Mouse (Mus musculus): ENCODE measurements around the gene Myl6b. TPM values are rescaled to one million over a fixed set of nuclear protein-coding genes. Genes with fewer than 3 reads are reported as not detected.
A peak's percentile ranks its signal among the peaks of the same experiment; 100 is the strongest.
"Not testable (repeated sequence)": the region's sequence is repeated elsewhere in the genome, so short reads cannot be mapped to it uniquely, and the experiment has no call there.

Gene Myl6b
- polyA plus RNA-seq, 1 experiment from 2014 or later, result 3.0 TPM

- H3K4me1 ChIP-seq, result peaks cover 27% of the 10 kb centered on the region
- peak; percentile 36 for ATAC-seq (ENCODE audit: low FRiP score, low read depth)
- H3K9ac ChIP-seq (replicated peaks), result peak overlapping the region; percentile 60
- H3K9me3 ChIP-seq, result no peaks in the 10 kb centered on the region
- peak overlapping the region; percentile 78 for H3K27ac ChIP-seq (replicated peaks)
- no peaks in the 10 kb centered on the region for H3K36me3 ChIP-seq
- H3K27me3 ChIP-seq, result peaks cover 10% of the 10 kb centered on the region; the same call in 1 of the 2 replicates
- H3K4me3 ChIP-seq, result peak overlapping the region; percentile 62
- peak overlapping the region; percentile 84 for H3K4me2 ChIP-seq (replicated peaks)
- 1% methylated on average over 21 of the region's 21 CpGs for WGBS
These were observed 709 bp upstream of the Myl6b start for GRCm38 (mm10) chr10:128499116-128499671.

DNA sequence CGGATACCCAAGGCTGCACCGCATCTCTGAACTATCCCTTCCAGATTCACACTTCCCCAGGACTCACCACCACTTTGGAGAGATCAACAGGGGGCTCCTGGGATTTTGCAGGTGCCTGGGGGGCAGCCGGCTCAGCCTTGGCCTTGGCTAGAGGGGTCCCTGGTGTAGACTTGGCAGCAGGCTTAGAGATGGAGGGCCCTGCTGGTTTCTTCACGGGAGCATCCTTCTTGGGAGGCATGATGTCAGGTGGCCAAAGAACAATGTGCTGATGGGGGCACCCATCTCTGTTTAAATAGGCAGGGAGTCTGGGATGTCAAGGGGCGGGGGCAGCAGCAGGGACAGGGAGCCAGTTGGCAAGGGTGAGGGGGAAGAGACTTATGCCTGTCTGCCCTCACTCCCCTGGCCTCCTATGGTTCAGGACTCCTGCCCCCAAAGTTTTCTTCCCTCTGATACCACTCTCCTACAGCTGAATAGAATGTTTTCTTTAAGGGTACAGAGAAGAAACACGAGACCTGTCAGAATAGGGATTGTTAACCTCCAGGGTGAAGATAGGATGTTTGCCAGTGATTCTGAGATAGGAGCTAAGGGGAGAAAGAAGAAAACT, 1.2 kb downstream of the Myl6b start:
- H3K4me1 ChIP-seq, result peaks cover 33% of the 10 kb centered on the region
- 40% methylated on average over 6 of the region's 6 CpGs for WGBS
- no peak overlapping the region for H3K27ac ChIP-seq (replicated peaks)
- no peaks in the 10 kb centered on the region for H3K9me3 ChIP-seq
- 0 out of 2 replicates have a peak, but pooled peaks cover under 1% of the 10 kb centered on the region for H3K36me3 ChIP-seq
- no peak overlapping the region for H3K4me3 ChIP-seq
- peaks cover 10% of the 10 kb centered on the region; the same call in 1 of the 2 replicates for H3K27me3 ChIP-seq
- H3K9ac ChIP-seq (replicated peaks), result no peak overlapping the region
- no peak overlapping the region for H3K4me2 ChIP-seq (replicated peaks)
- no peak for ATAC-seq (ENCODE audit: low FRiP score, low read depth)

DNA sequence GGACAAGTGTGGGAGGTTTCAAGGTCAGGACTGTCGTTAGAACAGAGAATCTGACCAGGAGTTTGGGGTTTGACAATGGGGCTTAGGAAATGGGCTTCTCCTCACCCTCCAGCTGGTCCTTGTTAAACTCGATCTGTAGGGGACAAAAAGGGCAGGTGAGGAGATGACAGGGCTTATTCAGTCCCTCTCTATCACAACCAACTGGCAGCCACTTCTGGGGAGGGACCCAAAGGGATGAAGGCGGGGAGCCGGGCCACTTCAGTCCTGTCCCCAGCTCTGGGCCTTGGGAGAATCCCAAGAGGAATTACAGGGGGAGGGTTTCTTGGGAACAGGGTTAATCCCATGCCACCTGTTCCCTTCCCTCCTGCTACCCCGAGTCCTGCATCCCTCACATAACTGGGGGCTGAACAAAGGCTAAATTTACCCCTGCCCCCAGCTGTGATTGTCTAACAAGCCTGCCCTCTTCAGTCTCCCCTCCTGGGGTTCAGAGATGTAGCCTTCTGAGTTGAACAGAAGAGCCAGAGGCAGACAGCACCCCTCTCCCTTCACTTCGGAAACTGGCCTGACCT, 1.9 kb downstream of the Myl6b start:
- Histone ChIP-seq H3K27ac (replicated peaks) (no peak overlapping the region), H3K36me3 (peaks cover 7% of the 10 kb centered on the region; the same call in 1 of the 2 replicates), H3K4me1 (peaks cover 38% of the 10 kb centered on the region), H3K4me2 (replicated peaks) (no peak overlapping the region), H3K27me3 (peaks cover 10% of the 10 kb centered on the region; the same call in 1 of the 2 replicates), H3K9ac (replicated peaks) (no peak overlapping the region), H3K9me3 (no peaks in the 10 kb centered on the region), H3K4me3 (no peak overlapping the region)
- no peak for ATAC-seq (ENCODE audit: low FRiP score, low read depth)
- WGBS, result 31% methylated on average over 6 of the region's 6 CpGs

DNA sequence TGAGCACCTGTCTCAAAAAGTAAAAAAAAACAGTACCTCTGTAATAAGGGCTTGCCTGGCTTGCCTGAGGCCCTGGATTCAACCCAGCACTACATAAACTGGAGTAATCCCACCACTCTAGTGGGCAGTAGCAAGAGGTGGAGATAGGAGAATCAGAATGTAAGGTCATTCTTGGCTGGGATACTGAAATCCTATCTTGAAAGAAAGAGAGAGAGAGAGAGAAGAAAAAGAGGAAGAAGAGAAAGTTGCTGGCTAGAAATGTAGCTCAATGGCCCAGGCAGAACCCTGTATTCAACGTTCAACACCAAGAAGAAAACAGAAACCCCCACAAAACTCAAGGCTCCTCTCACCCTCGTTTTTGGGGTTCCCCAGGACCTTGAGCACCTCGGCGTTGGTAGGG, 2.6 kb downstream of the Myl6b start:
- peaks cover 14% of the 10 kb centered on the region for H3K36me3 ChIP-seq
- ATAC-seq (ENCODE audit: low FRiP score, low read depth), result no peak
- H3K4me2 ChIP-seq (replicated peaks), result no peak overlapping the region
- no peak overlapping the region for H3K27ac ChIP-seq (replicated peaks)
- WGBS, result 83% methylated on average over 4 of the region's 4 CpGs
- no peak overlapping the region for H3K4me3 ChIP-seq
- peaks cover 45% of the 10 kb centered on the region for H3K4me1 ChIP-seq
- no peaks in the 10 kb centered on the region for H3K9me3 ChIP-seq
- no peak overlapping the region for H3K9ac ChIP-seq (replicated peaks)
- H3K27me3 ChIP-seq, result peaks cover 10% of the 10 kb centered on the region; the same call in 1 of the 2 replicates

DNA sequence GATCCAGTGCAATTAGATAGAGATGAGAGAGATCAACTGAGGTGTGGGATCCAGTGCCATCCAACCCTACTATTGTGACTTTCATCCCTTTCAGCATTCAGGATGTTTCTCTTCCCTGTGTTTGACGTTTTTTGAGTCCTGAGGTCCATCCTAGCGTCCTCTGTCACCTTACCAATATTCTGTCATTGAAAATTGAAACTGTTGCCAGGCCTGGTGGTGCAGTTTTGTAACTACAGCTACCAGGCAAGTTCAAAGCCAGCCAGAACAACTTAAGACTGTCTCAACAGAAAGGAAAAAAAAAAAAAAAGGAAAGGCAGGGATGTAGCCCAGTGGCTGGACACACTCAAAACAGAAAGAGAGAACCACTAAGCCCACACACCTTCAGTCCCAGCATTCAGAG, 3.2 kb downstream of the Myl6b start:
- no peak overlapping the region for H3K9ac ChIP-seq (replicated peaks)
- H3K27ac ChIP-seq (replicated peaks), result no peak overlapping the region
- peaks cover 46% of the 10 kb centered on the region for H3K4me1 ChIP-seq
- peaks cover 19% of the 10 kb centered on the region for H3K36me3 ChIP-seq
- H3K9me3 ChIP-seq, result no peaks in the 10 kb centered on the region
- 80% methylated on average over 2 of the region's 2 CpGs for WGBS
- H3K27me3 ChIP-seq, result peaks cover 10% of the 10 kb centered on the region; the same call in 1 of the 2 replicates
- H3K4me2 ChIP-seq (replicated peaks), result peak overlapping the region; percentile 82
- no peak overlapping the region for H3K4me3 ChIP-seq
- ATAC-seq (ENCODE audit: low FRiP score, low read depth), result no peak

- H3K4me2 ChIP-seq (replicated peaks), result peak overlapping the region; percentile 82
- peaks cover 48% of the 10 kb centered on the region for H3K4me1 ChIP-seq
- no peak for ATAC-seq (ENCODE audit: low FRiP score, low read depth)
- no peaks in the 10 kb centered on the region for H3K9me3 ChIP-seq
- peaks cover 10% of the 10 kb centered on the region; the same call in 1 of the 2 replicates for H3K27me3 ChIP-seq
- H3K4me3 ChIP-seq, result peak overlapping the region; percentile 67
- peaks cover 24% of the 10 kb centered on the region for H3K36me3 ChIP-seq
- H3K9ac ChIP-seq (replicated peaks), result peak overlapping the region; percentile 84; the same call in 1 of the 2 replicates
- H3K27ac ChIP-seq (replicated peaks), result peak overlapping the region; percentile 91
- 61% methylated on average over 11 of the region's 11 CpGs for WGBS
These were observed 3.7 kb downstream of the Myl6b start for GRCm38 (mm10) chr10:128494667-128495245.

DNA sequence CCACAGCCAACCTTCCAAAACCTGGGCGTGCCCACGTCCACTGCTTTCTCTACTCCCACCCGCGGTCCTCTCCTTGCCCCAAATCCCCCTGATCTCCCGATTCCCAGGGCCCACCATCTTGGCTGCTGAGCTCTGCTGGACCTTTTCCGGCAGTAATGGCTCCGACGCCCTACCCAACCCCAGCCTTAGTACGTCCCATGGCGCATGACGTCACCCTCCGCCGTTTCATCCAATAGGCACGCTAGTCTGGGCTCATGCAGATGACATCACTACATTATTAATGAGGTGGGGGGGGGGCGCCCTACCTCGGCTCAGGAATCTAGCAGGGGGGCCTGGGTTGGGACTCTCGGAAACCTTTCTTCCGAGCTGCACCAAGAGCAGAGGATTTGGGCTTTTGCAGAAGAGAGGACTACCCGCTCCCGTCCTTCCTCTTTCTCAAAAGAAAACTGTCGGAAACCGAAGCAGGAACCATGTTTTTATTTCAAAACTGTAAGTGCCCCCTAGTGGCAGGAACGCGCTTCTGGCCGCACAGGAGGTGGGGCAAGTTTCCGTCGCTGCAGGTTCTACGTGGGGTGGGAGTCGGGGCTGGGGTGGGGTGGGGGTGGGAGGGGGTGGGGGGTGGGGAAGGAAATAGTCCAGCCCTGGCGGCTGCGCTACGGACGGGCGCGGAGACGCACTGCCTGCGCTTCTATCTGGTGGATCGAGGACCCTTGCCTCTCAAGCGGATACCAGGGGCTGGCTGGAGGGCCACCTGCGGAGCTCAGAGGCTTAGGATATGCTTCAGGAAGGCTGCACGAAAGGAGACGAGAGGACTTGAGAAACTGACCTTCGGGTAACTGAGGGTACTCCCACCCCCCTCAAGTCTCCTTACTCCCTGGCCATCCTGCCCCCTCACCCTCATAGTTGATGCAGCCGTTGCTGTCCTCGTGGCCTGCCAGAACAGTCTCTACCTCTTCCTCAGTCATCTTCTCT, 4.5 kb downstream of the Myl6b start, which contains the start of gene Myl6:
Gene Myl6, minus strand, starts transcription at position 451 of the 972 bp plus-strand sequence.
- Histone ChIP-seq H3K27me3 (peaks cover 10% of the 10 kb centered on the region; the same call in 1 of the 2 replicates), H3K9ac (replicated peaks) (peak within 1 kb of the TSS; percentile 84), H3K4me3 (peak within 1 kb of the TSS; percentile 67), H3K4me2 (replicated peaks) (peak within 1 kb of the TSS; percentile 82), H3K9me3 (no peaks in the 10 kb centered on the region), H3K36me3 (peaks cover 31% of the 10 kb centered on the region), H3K27ac (replicated peaks) (peak within 1 kb of the TSS; percentile 91), H3K4me1 (peaks cover 42% of the 10 kb centered on the region)
- ATAC-seq (ENCODE audit: low FRiP score, low read depth), result peak; percentile 92
- under 1% methylated on average over 45 of the region's 45 CpGs for WGBS

DNA sequence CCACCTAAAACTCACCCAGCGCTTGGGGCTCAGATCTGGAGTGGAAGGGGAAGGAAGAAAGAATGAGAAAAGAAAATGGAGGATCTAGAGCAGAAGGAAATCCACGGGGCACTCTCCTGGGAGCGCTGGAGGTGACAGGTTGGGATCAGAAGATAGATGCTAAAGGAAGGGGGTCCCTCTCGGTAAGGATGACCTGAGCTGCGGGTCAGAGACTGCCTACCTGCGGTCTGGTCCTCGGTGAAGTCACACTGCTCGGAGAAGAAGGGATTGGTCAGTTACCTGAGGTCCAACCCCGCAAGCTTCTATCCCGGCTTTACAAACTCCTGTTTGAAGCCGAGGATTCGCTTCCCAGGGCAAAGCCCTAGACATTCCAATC, 5.2 kb downstream of the Myl6b start:
- ATAC-seq (ENCODE audit: low FRiP score, low read depth), result no peak; the same call in 1 of the 2 replicates
- Histone ChIP-seq H3K9me3 (no peaks in the 10 kb centered on the region), H3K4me3 (peak overlapping the region; percentile 67), H3K4me2 (replicated peaks) (peak overlapping the region; percentile 82), H3K27me3 (peaks cover 10% of the 10 kb centered on the region; the same call in 1 of the 2 replicates), H3K27ac (replicated peaks) (peak overlapping the region; percentile 91), H3K9ac (replicated peaks) (peak overlapping the region; percentile 84), H3K4me1 (peaks cover 42% of the 10 kb centered on the region), H3K36me3 (peaks cover 38% of the 10 kb centered on the region)
- WGBS, result 0% methylated on average over 12 of the region's 12 CpGs

- WGBS, result 28% methylated on average over 12 of the region's 12 CpGs
- peak overlapping the region; percentile 82 for H3K4me2 ChIP-seq (replicated peaks)
- H3K9ac ChIP-seq (replicated peaks), result peak overlapping the region; percentile 84
- H3K4me1 ChIP-seq, result peaks cover 37% of the 10 kb centered on the region
- peak overlapping the region; percentile 91 for H3K27ac ChIP-seq (replicated peaks)
- H3K36me3 ChIP-seq, result peaks cover 43% of the 10 kb centered on the region
- ATAC-seq (ENCODE audit: low FRiP score, low read depth), result peak; percentile 24
- no peaks in the 10 kb centered on the region for H3K9me3 ChIP-seq
- H3K4me3 ChIP-seq, result peak overlapping the region; percentile 67
- H3K27me3 ChIP-seq, result peaks cover 10% of the 10 kb centered on the region; the same call in 1 of the 2 replicates
These were observed 5.7 kb downstream of the Myl6b start for GRCm38 (mm10) chr10:128492633-128493311.

- not testable (repeated sequence) for H3K9ac ChIP-seq (replicated peaks); H3K27me3 ChIP-seq; H3K27ac ChIP-seq (replicated peaks); ATAC-seq (ENCODE audit: low FRiP score, low read depth); H3K9me3 ChIP-seq
- Histone ChIP-seq H3K4me2 (replicated peaks) (peak overlapping the region; percentile 82), H3K36me3 (peaks cover 50% of the 10 kb centered on the region), H3K4me3 (peak overlapping the region; percentile 67), H3K4me1 (peaks cover 36% of the 10 kb centered on the region)
- 79% methylated on average over 8 of the region's 8 CpGs for WGBS
These were observed 6.4 kb downstream of the Myl6b start for GRCm38 (mm10) chr10:128492051-128492450.

Data from midbrain, embryonic 12.5 days (tissue).